Mouse (Mus musculus) MN1 (cell line): ENCODE measurements around the gene Lrch2.
"Not testable (repeated sequence)": the region's sequence is repeated elsewhere in the genome, so short reads cannot be mapped to it uniquely, and the experiment has no call there.

Source experiments
- DNase-seq: peaks from one replicate; pipeline ENCODE4 v3.0.0-alpha.2; 2016; ENCODE audit warnings: low spot score

Lrch2 gene

GRCm38 (mm10) chrX:147553421-147554201, at the start of gene Lrch2:
Gene Lrch2, minus strand, starts transcription at chrX:147554081.
- no peak for DNase-seq

- DNase-seq = no peak
These were observed 12.7 kb downstream of the Lrch2 start for GRCm38 (mm10) chrX:147540934-147541870.

- DNase-seq = no peak
These were observed 15.5 kb downstream of the Lrch2 start for GRCm38 (mm10) chrX:147538377-147538776.

- not testable (repeated sequence) for DNase-seq
These were observed 16.8 kb downstream of the Lrch2 start for GRCm38 (mm10) chrX:147537117-147537516.

- no peak for DNase-seq
These were observed 18.3 kb downstream of the Lrch2 start for GRCm38 (mm10) chrX:147535616-147536015.

- no peak for DNase-seq
These were observed 22.2 kb downstream of the Lrch2 start for GRCm38 (mm10) chrX:147531675-147532074.

GRCm38 (mm10) chrX:147527646-147528172, 26.2 kb downstream of the Lrch2 start:
- DNase-seq = no peak

- no peak for DNase-seq
These were observed 64.3 kb downstream of the Lrch2 start for GRCm38 (mm10) chrX:147489551-147489950.

- DNase-seq = not testable (repeated sequence)
These were observed 100.3 kb downstream of the Lrch2 start, which contains the start of gene Vmn1r239-ps for GRCm38 (mm10) chrX:147453610-147454009. Gene Vmn1r239-ps, minus strand, starts transcription at chrX:147453710.

- DNase-seq = no peak
These were observed 110.5 kb downstream of the Lrch2 start for GRCm38 (mm10) chrX:147443386-147443785.

- no peak for DNase-seq
These were observed 118.5 kb downstream of the Lrch2 start for GRCm38 (mm10) chrX:147435400-147435799.

GRCm38 (mm10) chrX:147429753-147430152, 124.1 kb downstream of the Lrch2 start:
- DNase-seq = no peak

- no peak for DNase-seq
These were observed 124.8 kb downstream of the Lrch2 start, which contains the start of gene Il13ra2 for GRCm38 (mm10) chrX:147429129-147429528. Gene Il13ra2, minus strand, starts transcription at chrX:147429192.
